Mouse (Mus musculus) bone marrow, adult 2 months (tissue): ENCODE data around the gene Spint5. TPM values are rescaled to one million over a fixed set of nuclear protein-coding genes. Genes with fewer than 3 reads are reported as not detected.
A peak's percentile ranks its signal among the peaks of the same experiment; 100 is the strongest.

ENCODE experiments used
- H3K27ac ChIP-seq: fragments of 200-500 bp; 2 replicates; pipeline ENCODE4 v1.5.1; 2012; ENCODE audit warnings: low read depth, mild to moderate bottlenecking, control low read depth, inconsistent platforms, low read length; ENCODE audit not compliant: control insufficient read depth, poor library complexity, insufficient read depth
- H3K4me1 ChIP-seq: fragments of 200-500 bp; 2 replicates; pipeline ENCODE4 v1.6.1; 2011; ENCODE audit warnings: low read length; ENCODE audit not compliant: control insufficient read depth, insufficient read depth
- H3K4me3 ChIP-seq: fragments of 200-500 bp; replicated peaks from 2 replicates; pipeline ENCODE3; 2011; ENCODE audit warnings: mild to moderate bottlenecking, low read depth, low read length, control low read depth; ENCODE audit not compliant: control insufficient read depth
- CTCF ChIP-seq: fragments of 200-500 bp; IDR thresholded peaks from 2 replicates; pipeline ENCODE4 v1.5.1; 2011; ENCODE audit warnings: low read length, control low read depth; ENCODE audit not compliant: control insufficient read depth, insufficient read depth
- POLR2A ChIP-seq: fragments of 200-500 bp; IDR thresholded peaks from 2 replicates; pipeline ENCODE4 v1.6.1; 2011; ENCODE audit warnings: low read depth, mild to moderate bottlenecking, control low read depth, low read length, borderline replicate concordance; ENCODE audit not compliant: control insufficient read depth
- WGBS: fragments of 180-500 bp; shearing (Covaris S2); methylation state at CpG from one replicate; pipeline ENCODE4 v1.1.7; 2018; 5-methylcytosine and 5-hydroxymethylcytosine counted together
- polyA plus RNA-seq: library from polyadenylated mRNA; stranded (reverse); fragments of >200 nt; gene quantifications from 2 replicates; pipeline ENCODE4 v1.2.4, GENCODE M21; 2011; ENCODE audit warnings: low replicate concordance; ENCODE audit not compliant: missing spikeins, insufficient read depth, insufficient read length

Spint5 gene
- polyA plus RNA-seq, 1 experiment, result not detected

DNA sequence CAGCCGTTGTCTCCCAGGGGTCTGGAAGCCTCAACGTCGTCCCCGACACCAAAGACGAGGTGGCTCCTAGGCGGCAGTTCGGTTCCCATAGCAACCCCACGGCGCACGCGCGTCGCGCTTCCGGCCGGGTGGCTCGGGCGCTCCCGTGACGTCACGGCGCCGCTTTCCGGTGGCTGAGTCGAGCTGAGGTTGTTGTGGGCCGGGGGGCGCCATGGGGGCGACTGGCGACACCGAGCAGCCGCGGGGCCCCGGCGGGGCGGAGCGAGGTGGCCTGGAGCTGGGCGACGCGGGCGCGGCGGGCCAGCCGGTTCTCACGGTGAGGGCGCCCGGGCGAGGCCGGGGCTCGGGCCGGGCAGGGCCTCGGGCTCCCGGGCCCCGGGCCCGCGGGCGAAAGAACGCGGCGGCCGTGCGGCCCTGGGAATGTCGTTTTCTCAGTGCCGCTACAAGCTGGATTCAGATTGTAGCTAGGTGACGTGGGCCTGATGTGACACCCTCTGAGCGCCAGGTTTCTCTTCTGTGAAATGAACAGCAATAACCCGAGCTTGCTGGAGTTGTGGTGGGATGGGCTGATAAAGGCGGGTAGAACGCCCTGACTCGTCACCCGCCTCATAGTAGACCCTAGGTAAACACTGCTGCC lies 30.9 kb downstream of the Spint5 start, which contains the start of the genes Wfdc3 and Dnttip1:
Gene Wfdc3, minus strand, starts transcription at position 89 of the 637 bp plus-strand sequence.
Gene Dnttip1, plus strand, starts transcription at position 141 of the 637 bp plus-strand sequence.
- H3K4me1 ChIP-seq, result peaks cover 5% of the 10 kb centered on the region; the same call in 1 of the 2 replicates
- H3K4me3 ChIP-seq, result peak within 1 kb of the TSS; percentile 100
- under 1% methylated on average over 70 of the region's 70 CpGs for WGBS
- TF ChIP-seq CTCF, result no peak
- TF ChIP-seq POLR2A, result peak; percentile 67; the same call in 1 of the 2 replicates
- peak within 1 kb of the TSS; percentile 88 for H3K27ac ChIP-seq

DNA sequence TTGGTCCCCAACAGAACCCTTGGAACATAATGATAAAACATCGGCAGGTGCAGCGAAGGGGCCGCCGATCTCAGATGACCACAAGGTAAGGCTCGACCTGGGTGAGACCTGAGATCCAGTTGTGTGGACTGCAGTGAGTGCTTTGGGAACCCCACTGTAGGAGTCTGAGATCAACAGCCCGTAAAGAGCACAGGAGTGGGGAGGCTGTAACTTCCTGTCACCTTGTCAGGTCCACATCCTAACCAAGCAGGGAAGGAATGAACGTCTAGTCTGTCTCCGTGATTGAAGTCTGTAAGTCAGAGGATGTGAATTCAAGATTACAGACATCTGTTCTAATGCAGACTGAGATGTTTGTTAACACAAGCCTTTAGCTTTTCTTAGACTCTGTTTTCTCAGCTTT lies 31.6 kb downstream of the Spint5 start:
- Histone ChIP-seq H3K27ac (peak overlapping the region; percentile 88), H3K4me1 (peaks cover 5% of the 10 kb centered on the region; the same call in 1 of the 2 replicates), H3K4me3 (peak overlapping the region; percentile 100)
- no peak for TF ChIP-seq CTCF
- no peak for TF ChIP-seq POLR2A
- 30% methylated on average over 8 of the region's 8 CpGs for WGBS

GRCm38 (mm10) chr2:164748191-164748590 lies 33.1 kb downstream of the Spint5 start:
- TF ChIP-seq CTCF (no peak), POLR2A (no peak)
- Histone ChIP-seq H3K4me3 (no peak overlapping the region), H3K4me1 (peaks cover 5% of the 10 kb centered on the region; the same call in 1 of the 2 replicates), H3K27ac (no peak overlapping the region)
- 76% methylated on average over 4 of the region's 4 CpGs for WGBS

DNA sequence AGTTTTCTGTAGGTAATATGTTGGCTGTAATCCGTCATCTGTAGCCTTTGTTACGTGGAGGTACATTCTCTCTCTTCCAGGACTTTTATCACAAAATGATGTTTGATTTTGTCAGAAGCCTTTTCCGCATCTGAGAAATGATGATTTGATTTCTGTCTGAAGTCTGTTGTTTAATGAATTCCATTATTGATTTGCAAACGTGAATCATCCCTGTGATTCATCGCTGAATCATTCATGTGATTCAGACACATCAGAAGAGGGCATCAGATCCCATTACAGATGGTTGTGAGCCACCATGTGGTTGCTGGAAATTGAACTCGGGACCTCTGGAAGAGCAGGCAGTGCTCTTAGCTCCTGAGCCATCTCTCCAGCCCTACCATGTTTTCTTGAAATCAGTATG lies 33.9 kb downstream of the Spint5 start:
- TF ChIP-seq POLR2A, result no peak
- no peak for TF ChIP-seq CTCF
- peaks cover 5% of the 10 kb centered on the region; the same call in 1 of the 2 replicates for H3K4me1 ChIP-seq
- H3K27ac ChIP-seq, result no peak overlapping the region
- H3K4me3 ChIP-seq, result no peak overlapping the region
- 88% methylated on average over 6 of the region's 6 CpGs for WGBS

- WGBS, result 94% methylated on average over 2 of the region's 2 CpGs
- Histone ChIP-seq H3K4me1 (no peaks in the 10 kb centered on the region; the same call in 1 of the 2 replicates), H3K27ac (no peak overlapping the region), H3K4me3 (no peak overlapping the region)
- TF ChIP-seq POLR2A (no peak), CTCF (no peak)
These were observed 37.3 kb downstream of the Spint5 start for GRCm38 (mm10) chr2:164752454-164752853.

- WGBS, result 23% methylated on average over 11 of the region's 11 CpGs
- H3K4me3 ChIP-seq, result no peak overlapping the region
- H3K4me1 ChIP-seq, result no peaks in the 10 kb centered on the region; the same call in 1 of the 2 replicates
- 0 out of 2 replicates have a peak overlapping the region, but pooled peaks have one; percentile 1 for H3K27ac ChIP-seq
- TF ChIP-seq POLR2A, result no peak
- no peak for TF ChIP-seq CTCF
These were observed 39.0 kb downstream of the Spint5 start for GRCm38 (mm10) chr2:164754105-164754504.

- Histone ChIP-seq H3K4me3 (no peak overlapping the region), H3K4me1 (peaks cover 2% of the 10 kb centered on the region; the same call in 1 of the 2 replicates), H3K27ac (no peak overlapping the region)
- 83% methylated on average over 2 of the region's 2 CpGs for WGBS
- TF ChIP-seq CTCF (no peak), POLR2A (no peak)
These were observed 39.7 kb downstream of the Spint5 start for GRCm38 (mm10) chr2:164754800-164755199.

DNA sequence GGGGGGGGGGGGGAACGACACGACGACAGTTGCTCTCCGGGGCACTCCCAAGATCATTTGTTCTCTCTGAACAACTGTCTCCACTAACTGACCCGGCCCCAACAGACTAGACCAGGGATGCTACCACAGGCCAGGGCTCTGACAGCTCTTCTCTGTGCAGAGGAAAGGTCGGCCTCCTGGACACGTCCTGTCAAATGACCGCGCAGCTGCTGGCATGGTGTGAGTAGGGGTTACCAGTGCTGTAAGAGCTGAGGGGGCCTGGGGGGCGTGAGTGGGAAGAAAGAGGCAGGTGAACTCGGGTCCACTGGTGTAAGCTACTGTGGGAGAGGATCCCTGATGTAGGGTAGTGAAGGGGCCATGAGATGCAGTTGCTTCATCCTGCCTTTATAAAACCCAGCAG lies 42.7 kb downstream of the Spint5 start:
- peaks cover 6% of the 10 kb centered on the region; the same call in 1 of the 2 replicates for H3K4me1 ChIP-seq
- no peak overlapping the region for H3K4me3 ChIP-seq
- peak overlapping the region; percentile 59 for H3K27ac ChIP-seq
- TF ChIP-seq CTCF, result no peak
- TF ChIP-seq POLR2A, result no peak
- 94% methylated on average over 11 of the region's 11 CpGs for WGBS
